Mouse (Mus musculus): ENCODE results near the gene Chd1l. TPM values are rescaled to one million over a fixed set of nuclear protein-coding genes. Genes with fewer than 3 reads are reported as not detected.

The Chd1l gene
- polyA plus RNA-seq, 1 experiment from 2014 or later: 4.9 TPM

- no peak overlapping the region for H3K4me2 ChIP-seq
Observed at GRCm38 (mm10) chr3:97634288-97634761, 24.3 kb upstream of the Chd1l start.

GRCm38 (mm10) chr3:97633456-97633855, 23.5 kb upstream of the Chd1l start:
- H3K4me3 ChIP-seq: no peak overlapping the region
- no peak overlapping the region for H3K27ac ChIP-seq
- H3K36me3 ChIP-seq (replicated peaks): no peaks in the 10 kb centered on the region
- H3K27me3 ChIP-seq (replicated peaks): no peaks in the 10 kb centered on the region
- no peak overlapping the region for H3K4me2 ChIP-seq
- no peak overlapping the region for H3K9ac ChIP-seq
- H3K4me1 ChIP-seq: no peaks in the 10 kb centered on the region
- WGBS: 86% methylated on average over 4 of the region's 4 CpGs
- no peaks in the 10 kb centered on the region for H3K9me3 ChIP-seq
- ATAC-seq (replicated peaks): no peak

More at GRCm38 (mm10) chr3:97634288-97634761, 24.3 kb upstream of the Chd1l start:
- no peaks in the 10 kb centered on the region for H3K27me3 ChIP-seq (replicated peaks)
- H3K4me1 ChIP-seq: no peaks in the 10 kb centered on the region
- no peak for ATAC-seq (replicated peaks)
- no peaks in the 10 kb centered on the region for H3K36me3 ChIP-seq (replicated peaks)
- H3K9ac ChIP-seq: no peak overlapping the region
- H3K27ac ChIP-seq: no peak overlapping the region
- WGBS: 74% methylated on average over 3 of the region's 3 CpGs
- no peaks in the 10 kb centered on the region for H3K9me3 ChIP-seq
- no peak overlapping the region for H3K4me3 ChIP-seq

GRCm38 (mm10) chr3:97631258-97631860, 21.4 kb upstream of the Chd1l start:
- Histone ChIP-seq H3K4me3 (no peak overlapping the region), H3K9me3 (no peaks in the 10 kb centered on the region), H3K36me3 (replicated peaks) (no peaks in the 10 kb centered on the region), H3K27ac (no peak overlapping the region), H3K27me3 (replicated peaks) (no peaks in the 10 kb centered on the region), H3K4me1 (no peaks in the 10 kb centered on the region), H3K9ac (no peak overlapping the region), H3K4me2 (no peak overlapping the region)
- 90% methylated on average over 8 of the region's 8 CpGs for WGBS
- no peak for ATAC-seq (replicated peaks)

- no peaks in the 10 kb centered on the region for H3K9me3 ChIP-seq
- H3K27me3 ChIP-seq (replicated peaks): no peaks in the 10 kb centered on the region
- no peak overlapping the region for H3K27ac ChIP-seq
- no peaks in the 10 kb centered on the region for H3K36me3 ChIP-seq (replicated peaks)
- H3K4me1 ChIP-seq: no peaks in the 10 kb centered on the region
- WGBS: 92% methylated on average over 4 of the region's 4 CpGs
- no peak overlapping the region for H3K4me3 ChIP-seq
- no peak overlapping the region for H3K4me2 ChIP-seq
- no peak for ATAC-seq (replicated peaks)
- H3K9ac ChIP-seq: no peak overlapping the region
Observed at GRCm38 (mm10) chr3:97630746-97631145, 20.7 kb upstream of the Chd1l start.

- Histone ChIP-seq H3K27ac (no peak overlapping the region), H3K4me3 (no peak overlapping the region), H3K4me2 (no peak overlapping the region), H3K4me1 (no peaks in the 10 kb centered on the region), H3K9ac (no peak overlapping the region), H3K9me3 (no peaks in the 10 kb centered on the region), H3K36me3 (replicated peaks) (no peaks in the 10 kb centered on the region), H3K27me3 (replicated peaks) (no peaks in the 10 kb centered on the region)
- 86% methylated on average over 4 of the region's 4 CpGs for WGBS
- ATAC-seq (replicated peaks): no peak
Observed at GRCm38 (mm10) chr3:97629941-97630340, 19.9 kb upstream of the Chd1l start.

- no peak within 1 kb of the TSS for H3K9ac ChIP-seq
- peak within 1 kb of the TSS; percentile 39 for H3K4me2 ChIP-seq
- no peak for ATAC-seq (replicated peaks)
- no peaks in the 10 kb centered on the region for H3K27me3 ChIP-seq (replicated peaks)
- WGBS: 10% methylated on average over 18 of the region's 18 CpGs
- H3K4me1 ChIP-seq: no peaks in the 10 kb centered on the region
- peak within 1 kb of the TSS; percentile 8; the same call in 1 of the 2 replicates for H3K4me3 ChIP-seq
- H3K9me3 ChIP-seq: no peaks in the 10 kb centered on the region
- no peaks in the 10 kb centered on the region for H3K36me3 ChIP-seq (replicated peaks)
- H3K27ac ChIP-seq: no peak within 1 kb of the TSS
Observed at GRCm38 (mm10) chr3:97628391-97629001, 18.5 kb upstream of the Chd1l start, which contains the start of gene Fmo5. Gene Fmo5 (plus strand): TSS chr3:97628804.

- H3K9me3 ChIP-seq: no peaks in the 10 kb centered on the region
- H3K36me3 ChIP-seq (replicated peaks): no peaks in the 10 kb centered on the region
- no peak for ATAC-seq (replicated peaks)
- H3K27ac ChIP-seq: no peak overlapping the region
- no peaks in the 10 kb centered on the region for H3K27me3 ChIP-seq (replicated peaks)
- no peak overlapping the region for H3K4me3 ChIP-seq
- no peak overlapping the region for H3K9ac ChIP-seq
- H3K4me1 ChIP-seq: no peaks in the 10 kb centered on the region
- H3K4me2 ChIP-seq: no peak overlapping the region
- WGBS: 85% methylated on average over 7 of the region's 7 CpGs
Observed at GRCm38 (mm10) chr3:97627893-97628292, 17.9 kb upstream of the Chd1l start.

GRCm38 (mm10) chr3:97624611-97625010, 14.6 kb upstream of the Chd1l start:
- H3K9me3 ChIP-seq: no peaks in the 10 kb centered on the region
- no peak overlapping the region for H3K9ac ChIP-seq
- no peak overlapping the region for H3K27ac ChIP-seq
- no peak overlapping the region for H3K4me2 ChIP-seq
- WGBS: 28% methylated on average over 2 of the region's 2 CpGs
- no peaks in the 10 kb centered on the region for H3K4me1 ChIP-seq
- H3K27me3 ChIP-seq (replicated peaks): no peaks in the 10 kb centered on the region
- ATAC-seq (replicated peaks): no peak
- H3K4me3 ChIP-seq: no peak overlapping the region
- no peaks in the 10 kb centered on the region for H3K36me3 ChIP-seq (replicated peaks)

- Histone ChIP-seq H3K4me1 (no peaks in the 10 kb centered on the region), H3K9me3 (no peaks in the 10 kb centered on the region), H3K9ac (no peak overlapping the region), H3K4me2 (no peak overlapping the region), H3K27ac (no peak overlapping the region), H3K27me3 (replicated peaks) (no peaks in the 10 kb centered on the region), H3K4me3 (no peak overlapping the region), H3K36me3 (replicated peaks) (no peaks in the 10 kb centered on the region)
- WGBS: 90% methylated on average over 4 of the region's 4 CpGs
- ATAC-seq (replicated peaks): no peak
Observed at GRCm38 (mm10) chr3:97620657-97621056, 10.7 kb upstream of the Chd1l start.

- Histone ChIP-seq H3K9ac (no peak overlapping the region), H3K36me3 (replicated peaks) (no peaks in the 10 kb centered on the region), H3K27me3 (replicated peaks) (no peaks in the 10 kb centered on the region), H3K27ac (no peak overlapping the region), H3K9me3 (no peaks in the 10 kb centered on the region), H3K4me2 (no peak overlapping the region), H3K4me3 (no peak overlapping the region), H3K4me1 (no peaks in the 10 kb centered on the region)
- 88% methylated on average over 8 of the region's 8 CpGs for WGBS
- ATAC-seq (replicated peaks): no peak
Observed at GRCm38 (mm10) chr3:97617899-97618298, 7.9 kb upstream of the Chd1l start.

- H3K4me1 ChIP-seq: no peaks in the 10 kb centered on the region
- H3K9me3 ChIP-seq: no peaks in the 10 kb centered on the region
- H3K27me3 ChIP-seq (replicated peaks): no peaks in the 10 kb centered on the region
- H3K9ac ChIP-seq: no peak overlapping the region
- no peak for ATAC-seq (replicated peaks)
- 97% methylated on average over 19 of the region's 19 CpGs for WGBS
- no peak overlapping the region for H3K4me2 ChIP-seq
- H3K27ac ChIP-seq: no peak overlapping the region
- H3K4me3 ChIP-seq: no peak overlapping the region
- H3K36me3 ChIP-seq (replicated peaks): no peaks in the 10 kb centered on the region
Observed at GRCm38 (mm10) chr3:97617091-97617825, 7.3 kb upstream of the Chd1l start.

- 82% methylated on average over 4 of the region's 4 CpGs for WGBS
- H3K9ac ChIP-seq: no peak overlapping the region
- H3K27ac ChIP-seq: no peak overlapping the region
- no peak overlapping the region for H3K4me3 ChIP-seq
- H3K36me3 ChIP-seq (replicated peaks): no peaks in the 10 kb centered on the region
- 0 out of 2 replicates have a peak, but pooled peaks cover 3% of the 10 kb centered on the region for H3K27me3 ChIP-seq (replicated peaks)
- H3K4me2 ChIP-seq: no peak overlapping the region
- H3K4me1 ChIP-seq: no peaks in the 10 kb centered on the region
- H3K9me3 ChIP-seq: no peaks in the 10 kb centered on the region
- ATAC-seq (replicated peaks): no peak
Observed at GRCm38 (mm10) chr3:97615933-97616332, 5.9 kb upstream of the Chd1l start.

All from midbrain, embryonic 15.5 days (tissue).